Mouse (Mus musculus): Measurements from ENCODE around the gene Exosc5. TPM values are rescaled to one million over a fixed set of nuclear protein-coding genes. Genes with fewer than 3 reads are reported as not detected.

Gene Exosc5
- polyA plus RNA-seq, 1 experiment from 2014 or later = 87.5 TPM

DNA sequence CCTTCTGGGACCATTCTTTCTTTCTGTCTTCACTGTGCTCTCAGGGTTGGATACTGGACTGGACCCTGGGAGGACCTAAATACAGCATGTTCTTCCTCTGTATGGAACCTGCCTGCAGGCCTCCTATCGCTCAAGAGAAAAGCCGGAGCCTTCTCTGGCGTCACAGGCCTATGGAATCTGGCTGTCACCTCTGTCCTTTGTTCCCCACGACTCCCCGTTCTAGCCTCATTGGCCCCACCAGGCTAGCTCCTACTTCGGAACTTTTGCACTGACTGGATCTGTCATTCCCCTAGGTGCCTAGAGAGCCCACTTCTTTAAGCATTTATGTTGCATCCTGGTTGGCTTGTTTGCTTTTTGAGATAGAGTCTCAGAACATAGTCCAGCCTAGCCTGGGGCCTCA lies 25.7 kb downstream of the Exosc5 start:
- no peaks in the 10 kb centered on the region for H3K36me3 ChIP-seq
- no peak overlapping the region for H3K9ac ChIP-seq
- H3K4me2 ChIP-seq = no peak overlapping the region
- no peak overlapping the region for H3K4me3 ChIP-seq (replicated peaks)
- no peaks in the 10 kb centered on the region for H3K9me3 ChIP-seq (replicated peaks)
- no peak overlapping the region for H3K27ac ChIP-seq
- ATAC-seq (replicated peaks; ENCODE audit: low FRiP score) = no peak
- WGBS = 88% methylated on average over 6 of the region's 6 CpGs
- H3K27me3 ChIP-seq = peaks cover 27% of the 10 kb centered on the region
- H3K4me1 ChIP-seq = peaks cover 62% of the 10 kb centered on the region

DNA sequence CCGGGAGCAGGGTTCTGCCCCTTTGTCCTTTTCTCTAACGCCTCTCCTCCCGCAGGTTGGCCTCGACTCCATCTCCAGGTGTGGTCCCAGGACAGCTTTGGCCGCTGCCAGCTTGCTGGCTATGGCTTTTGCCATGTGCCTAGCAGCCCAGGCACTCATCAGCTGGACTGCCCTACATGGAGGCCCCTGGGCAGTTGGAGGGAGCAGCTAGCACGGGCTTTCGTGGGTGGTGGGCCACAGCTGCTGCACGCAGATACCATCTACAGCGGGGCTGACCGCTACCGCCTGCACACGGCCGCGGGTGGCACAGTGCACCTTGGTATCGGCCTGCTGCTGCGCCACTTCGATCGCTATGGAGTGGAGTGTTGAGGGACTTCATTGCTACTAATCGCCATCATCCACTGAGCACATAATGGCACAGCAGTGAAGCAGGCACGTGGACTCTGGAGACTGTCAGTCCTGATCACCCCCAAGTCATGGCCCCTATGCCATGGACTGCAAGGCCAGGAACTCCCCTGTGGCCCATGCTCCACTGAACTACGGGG lies 27.0 kb downstream of the Exosc5 start:
- Histone ChIP-seq H3K27ac (no peak overlapping the region), H3K4me3 (replicated peaks) (peak overlapping the region; percentile 69), H3K4me2 (peak overlapping the region; percentile 72), H3K36me3 (no peaks in the 10 kb centered on the region), H3K9me3 (replicated peaks) (no peaks in the 10 kb centered on the region), H3K27me3 (peaks cover 32% of the 10 kb centered on the region), H3K4me1 (peaks cover 59% of the 10 kb centered on the region), H3K9ac (no peak overlapping the region)
- 0 out of 2 replicates have a peak, but pooled peaks have one; percentile 1 for ATAC-seq (replicated peaks; ENCODE audit: low FRiP score)
- 66% methylated on average over 21 of the region's 21 CpGs for WGBS

GRCm38 (mm10) chr7:25686680-25687531 lies 27.9 kb downstream of the Exosc5 start, which contains the start of gene Tgfb1:
Gene Tgfb1, plus strand, starts transcription at chr7:25687002.
- peak within 1 kb of the TSS; percentile 72 for H3K4me2 ChIP-seq
- H3K36me3 ChIP-seq = no peaks in the 10 kb centered on the region
- peak within 1 kb of the TSS; percentile 69 for H3K4me3 ChIP-seq (replicated peaks)
- H3K27ac ChIP-seq = peak within 1 kb of the TSS; percentile 88
- H3K4me1 ChIP-seq = peaks cover 50% of the 10 kb centered on the region
- H3K9me3 ChIP-seq (replicated peaks) = no peaks in the 10 kb centered on the region
- H3K27me3 ChIP-seq = peaks cover 32% of the 10 kb centered on the region
- ATAC-seq (replicated peaks; ENCODE audit: low FRiP score) = peak; percentile 55
- under 1% methylated on average over 54 of the region's 69 CpGs for WGBS
- H3K9ac ChIP-seq = peak within 1 kb of the TSS; percentile 72

DNA sequence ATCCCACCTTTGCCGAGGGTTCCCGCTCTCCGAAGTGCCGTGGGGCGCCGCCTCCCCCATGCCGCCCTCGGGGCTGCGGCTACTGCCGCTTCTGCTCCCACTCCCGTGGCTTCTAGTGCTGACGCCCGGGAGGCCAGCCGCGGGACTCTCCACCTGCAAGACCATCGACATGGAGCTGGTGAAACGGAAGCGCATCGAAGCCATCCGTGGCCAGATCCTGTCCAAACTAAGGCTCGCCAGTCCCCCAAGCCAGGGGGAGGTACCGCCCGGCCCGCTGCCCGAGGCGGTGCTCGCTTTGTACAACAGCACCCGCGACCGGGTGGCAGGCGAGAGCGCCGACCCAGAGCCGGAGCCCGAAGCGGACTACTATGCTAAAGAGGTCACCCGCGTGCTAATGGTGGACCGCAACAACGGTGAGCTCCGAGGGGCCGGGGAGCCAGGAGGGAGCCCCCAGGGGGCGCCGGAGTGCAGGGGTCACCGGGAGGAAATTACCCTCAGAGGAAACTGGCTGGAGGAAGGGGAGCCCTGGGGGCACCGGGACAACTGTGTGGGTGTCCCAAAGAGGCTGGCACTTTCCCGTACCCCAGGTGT lies 28.9 kb downstream of the Exosc5 start:
- peak overlapping the region; percentile 69 for H3K4me3 ChIP-seq (replicated peaks)
- peaks cover 49% of the 10 kb centered on the region for H3K4me1 ChIP-seq
- H3K4me2 ChIP-seq = peak overlapping the region; percentile 72
- H3K36me3 ChIP-seq = no peaks in the 10 kb centered on the region
- ATAC-seq (replicated peaks; ENCODE audit: low FRiP score) = no peak
- H3K9ac ChIP-seq = peak overlapping the region; percentile 72
- H3K27me3 ChIP-seq = peaks cover 32% of the 10 kb centered on the region
- no peaks in the 10 kb centered on the region for H3K9me3 ChIP-seq (replicated peaks)
- H3K27ac ChIP-seq = peak overlapping the region; percentile 88
- under 1% methylated on average over 47 of the region's 47 CpGs for WGBS

DNA sequence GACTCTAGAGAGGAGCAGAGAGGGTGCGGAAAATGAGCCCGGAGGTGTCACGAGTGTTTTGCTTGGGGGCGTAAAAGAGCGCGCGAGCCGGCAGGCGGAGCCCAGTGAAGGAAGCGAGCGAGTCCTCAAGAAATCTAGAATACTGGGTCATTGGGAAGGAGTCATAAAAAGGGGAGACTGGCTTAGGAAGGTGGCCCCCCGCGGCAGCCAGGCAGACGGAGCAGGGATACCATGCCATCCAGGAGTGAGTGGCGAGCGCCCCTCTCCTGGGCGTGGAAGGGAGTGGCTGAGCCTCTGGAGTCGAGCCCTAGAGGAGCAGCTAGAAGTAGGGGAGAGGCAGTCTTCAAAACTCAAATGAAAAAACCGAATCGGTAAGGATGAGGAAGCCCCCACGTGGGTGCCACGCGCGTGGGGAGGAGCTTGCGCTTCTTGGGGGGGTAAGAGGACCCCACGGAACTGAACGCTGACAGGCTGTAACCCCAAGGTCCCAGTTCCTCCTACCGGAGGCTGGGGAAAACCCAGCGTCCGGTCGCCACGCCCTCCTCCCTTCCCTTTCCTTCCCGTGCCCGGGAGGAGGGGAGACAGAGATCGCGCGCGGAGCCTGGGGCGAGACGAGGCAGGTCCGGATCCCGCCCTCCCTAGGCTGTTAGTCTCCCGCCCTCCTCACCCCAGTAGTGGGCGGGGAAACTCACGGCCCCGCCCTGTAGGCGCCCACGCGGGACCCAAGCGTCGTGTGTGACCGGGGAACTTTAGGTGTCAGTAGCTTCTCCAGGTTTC lies 30.0 kb downstream of the Exosc5 start:
- Histone ChIP-seq H3K9ac (peak overlapping the region; percentile 72), H3K27me3 (peaks cover 32% of the 10 kb centered on the region), H3K27ac (peak overlapping the region; percentile 88), H3K36me3 (no peaks in the 10 kb centered on the region), H3K9me3 (replicated peaks) (no peaks in the 10 kb centered on the region), H3K4me1 (peaks cover 44% of the 10 kb centered on the region), H3K4me3 (replicated peaks) (peak overlapping the region; percentile 69), H3K4me2 (peak overlapping the region; percentile 72)
- peak; percentile 66 for ATAC-seq (replicated peaks; ENCODE audit: low FRiP score)
- WGBS = under 1% methylated on average over 51 of the region's 52 CpGs

DNA sequence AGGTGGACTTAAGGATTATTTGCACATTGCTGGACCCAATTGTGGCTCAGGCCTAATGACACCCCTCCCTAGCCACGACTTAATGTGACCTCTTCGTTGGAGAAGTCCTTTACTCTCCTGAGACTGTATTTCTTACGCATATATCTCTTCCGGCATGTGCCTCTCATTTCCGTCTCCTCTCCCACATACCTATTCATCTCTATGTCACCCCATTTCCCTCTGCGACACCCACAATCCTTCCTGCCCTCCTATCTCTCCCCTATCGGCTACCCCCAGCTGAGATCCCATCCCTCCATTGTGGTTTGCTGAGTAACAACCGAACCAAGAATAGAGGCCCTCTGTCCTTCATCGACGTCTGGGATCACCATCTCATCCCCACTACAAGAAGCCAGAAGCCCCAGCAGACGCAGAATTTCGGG lies 30.6 kb downstream of the Exosc5 start:
- H3K9ac ChIP-seq = peak overlapping the region; percentile 72; the same call in 1 of the 2 replicates
- 7% methylated on average over 12 of the region's 12 CpGs for WGBS
- H3K27me3 ChIP-seq = peaks cover 32% of the 10 kb centered on the region
- H3K4me2 ChIP-seq = peak overlapping the region; percentile 72
- H3K9me3 ChIP-seq (replicated peaks) = no peaks in the 10 kb centered on the region
- H3K36me3 ChIP-seq = no peaks in the 10 kb centered on the region
- ATAC-seq (replicated peaks; ENCODE audit: low FRiP score) = no peak
- peak overlapping the region; percentile 88; the same call in 1 of the 2 replicates for H3K27ac ChIP-seq
- H3K4me3 ChIP-seq (replicated peaks) = peak overlapping the region; percentile 69
- peaks cover 44% of the 10 kb centered on the region for H3K4me1 ChIP-seq

GRCm38 (mm10) chr7:25690051-25690450 lies 31.1 kb downstream of the Exosc5 start:
- 36% methylated on average over 5 of the region's 5 CpGs for WGBS
- Histone ChIP-seq H3K27me3 (peaks cover 32% of the 10 kb centered on the region), H3K9me3 (replicated peaks) (no peaks in the 10 kb centered on the region), H3K36me3 (no peaks in the 10 kb centered on the region), H3K4me2 (peak overlapping the region; percentile 72), H3K9ac (no peak overlapping the region), H3K4me1 (peaks cover 44% of the 10 kb centered on the region), H3K4me3 (replicated peaks) (peak overlapping the region; percentile 69), H3K27ac (0 out of 2 replicates have a peak overlapping the region, but pooled peaks have one; percentile 88)
- no peak for ATAC-seq (replicated peaks; ENCODE audit: low FRiP score)

DNA sequence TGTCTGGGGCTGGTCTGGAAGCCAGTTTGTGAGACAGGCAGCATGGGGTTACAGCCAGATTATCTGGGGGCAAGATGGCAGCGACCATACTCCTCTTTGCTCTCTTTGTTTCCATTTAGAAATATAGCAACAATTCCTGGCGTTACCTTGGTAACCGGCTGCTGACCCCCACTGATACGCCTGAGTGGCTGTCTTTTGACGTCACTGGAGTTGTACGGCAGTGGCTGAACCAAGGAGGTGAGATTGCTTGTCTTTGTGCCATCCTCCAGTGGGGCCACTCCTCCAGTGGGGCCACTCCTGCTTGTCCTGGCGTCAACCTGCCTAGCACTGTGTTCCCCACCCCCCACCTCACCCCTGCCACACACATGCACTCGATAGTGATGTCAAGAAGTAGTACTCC lies 35.1 kb downstream of the Exosc5 start:
- H3K4me1 ChIP-seq = peaks cover 11% of the 10 kb centered on the region
- no peaks in the 10 kb centered on the region for H3K9me3 ChIP-seq (replicated peaks)
- no peak overlapping the region for H3K27ac ChIP-seq
- no peak overlapping the region for H3K4me3 ChIP-seq (replicated peaks)
- H3K9ac ChIP-seq = no peak overlapping the region
- no peak overlapping the region for H3K4me2 ChIP-seq
- H3K36me3 ChIP-seq = peaks cover 19% of the 10 kb centered on the region; the same call in 1 of the 2 replicates
- 68% methylated on average over 8 of the region's 8 CpGs for WGBS
- H3K27me3 ChIP-seq = peaks cover 9% of the 10 kb centered on the region
- ATAC-seq (replicated peaks; ENCODE audit: low FRiP score) = no peak

DNA sequence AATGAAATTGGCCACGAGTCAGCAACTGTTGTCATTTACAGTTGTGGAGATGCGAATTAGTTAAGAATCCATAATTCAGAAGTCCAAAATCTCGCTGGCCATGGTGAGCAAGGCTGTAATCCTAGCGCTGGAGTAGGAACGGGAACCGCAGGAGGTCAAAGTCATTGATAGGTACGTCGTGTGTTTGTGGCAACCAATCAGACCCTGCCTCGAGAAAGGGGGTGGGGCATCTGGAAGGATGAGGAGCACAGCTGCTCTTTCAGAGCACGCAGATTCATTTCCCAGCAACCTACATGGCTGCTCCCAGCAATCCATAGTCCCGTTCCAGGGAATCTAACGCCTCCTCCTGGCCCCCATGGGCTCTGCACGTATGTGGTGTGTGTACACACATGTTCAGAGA lies 40.9 kb downstream of the Exosc5 start:
- H3K4me1 ChIP-seq = peaks cover 15% of the 10 kb centered on the region
- H3K27me3 ChIP-seq = peaks cover 13% of the 10 kb centered on the region
- H3K4me3 ChIP-seq (replicated peaks) = no peak overlapping the region
- no peak overlapping the region for H3K4me2 ChIP-seq
- H3K36me3 ChIP-seq = peaks cover 36% of the 10 kb centered on the region
- ATAC-seq (replicated peaks; ENCODE audit: low FRiP score) = no peak
- peaks cover 2% of the 10 kb centered on the region; the same call in 1 of the 2 replicates for H3K9me3 ChIP-seq (replicated peaks)
- 62% methylated on average over 13 of the region's 13 CpGs for WGBS
- H3K9ac ChIP-seq = no peak overlapping the region
- H3K27ac ChIP-seq = no peak overlapping the region

GRCm38 (mm10) chr7:25700732-25701131 lies 41.8 kb downstream of the Exosc5 start:
- peaks cover 2% of the 10 kb centered on the region; the same call in 1 of the 2 replicates for H3K9me3 ChIP-seq (replicated peaks)
- no peak for ATAC-seq (replicated peaks; ENCODE audit: low FRiP score)
- H3K4me1 ChIP-seq = peaks cover 24% of the 10 kb centered on the region
- peaks cover 30% of the 10 kb centered on the region for H3K36me3 ChIP-seq
- H3K4me3 ChIP-seq (replicated peaks) = no peak overlapping the region
- H3K4me2 ChIP-seq = no peak overlapping the region
- no peak overlapping the region for H3K9ac ChIP-seq
- peaks cover 13% of the 10 kb centered on the region for H3K27me3 ChIP-seq
- no peak overlapping the region for H3K27ac ChIP-seq
- 75% methylated on average over 12 of the region's 12 CpGs for WGBS

DNA sequence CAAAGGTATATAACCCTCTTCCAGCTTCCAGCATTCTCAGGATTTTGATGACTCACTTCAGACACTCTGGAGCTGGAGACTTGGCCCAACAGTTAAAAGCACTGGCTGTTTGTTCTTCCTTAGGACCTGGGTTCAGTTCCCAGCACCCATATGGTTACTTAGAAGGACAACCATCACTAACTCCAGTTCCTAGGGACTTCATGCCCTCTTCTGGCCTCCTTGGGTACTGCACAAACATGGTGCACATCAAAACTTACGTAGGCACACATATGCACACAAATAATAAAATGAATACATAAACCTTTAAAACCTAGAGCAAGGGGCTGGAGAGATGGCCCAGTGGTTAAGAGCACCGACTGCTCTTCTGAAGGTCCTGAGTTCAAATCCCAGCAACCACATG lies 43.4 kb downstream of the Exosc5 start:
- no peak overlapping the region for H3K9ac ChIP-seq
- no peak for ATAC-seq (replicated peaks; ENCODE audit: low FRiP score)
- no peak overlapping the region for H3K4me2 ChIP-seq
- no peak overlapping the region for H3K4me3 ChIP-seq (replicated peaks)
- H3K4me1 ChIP-seq = peaks cover 40% of the 10 kb centered on the region
- H3K27me3 ChIP-seq = peaks cover 13% of the 10 kb centered on the region
- H3K9me3 ChIP-seq (replicated peaks) = peaks cover 2% of the 10 kb centered on the region; the same call in 1 of the 2 replicates
- H3K36me3 ChIP-seq = peaks cover 23% of the 10 kb centered on the region
- no peak overlapping the region for H3K27ac ChIP-seq
- WGBS = 97% methylated on average over 2 of the region's 2 CpGs

Measured in kidney, embryonic 15.5 days (tissue).